Mouse (Mus musculus): ENCODE results near the gene Thsd7b. TPM values are rescaled to one million over a fixed set of nuclear protein-coding genes. Genes with fewer than 3 reads are reported as not detected.
"Not testable (repeated sequence)": the region's sequence is repeated elsewhere in the genome, so short reads cannot be mapped to it uniquely, and the experiment has no call there.

The Thsd7b gene
- polyA plus RNA-seq, 1 experiment from 2014 or later, result 0.82 TPM

GRCm38 (mm10) chr1:129624519-129624918 is 351.4 kb downstream of the Thsd7b start:
- no peak overlapping the region for H3K4me2 ChIP-seq
- H3K27me3 ChIP-seq (replicated peaks; ENCODE audit: control insufficient read depth, insufficient read depth, low read length), result no peaks in the 10 kb centered on the region
- ATAC-seq (replicated peaks; ENCODE audit: low FRiP score), result no peak
- H3K4me3 ChIP-seq (ENCODE audit: low read depth, low read length), result no peak overlapping the region
- H3K4me1 ChIP-seq (replicated peaks; ENCODE audit: control insufficient read depth, insufficient read depth, low read length), result no peaks in the 10 kb centered on the region
- no peak overlapping the region for H3K9ac ChIP-seq (ENCODE audit: low read depth, low read length)
- no peak for DNase-seq (ENCODE audit: low spot score)
- no peak overlapping the region for H3K27ac ChIP-seq (ENCODE audit: low read depth, low read length)
- H3K9me3 ChIP-seq (ENCODE audit: control insufficient read depth, low read length), result no peaks in the 10 kb centered on the region
- no peaks in the 10 kb centered on the region for H3K36me3 ChIP-seq (ENCODE audit: control insufficient read depth, insufficient read depth, low read length)
- WGBS, result 69% methylated on average over 6 of the region's 6 CpGs

- Histone ChIP-seq H3K36me3 (ENCODE audit: control insufficient read depth, insufficient read depth, low read length) (no peaks in the 10 kb centered on the region), H3K9me3 (ENCODE audit: control insufficient read depth, low read length) (no peaks in the 10 kb centered on the region), H3K4me2 (no peak overlapping the region), H3K9ac (ENCODE audit: low read depth, low read length) (no peak overlapping the region), H3K27ac (ENCODE audit: low read depth, low read length) (no peak overlapping the region), H3K4me3 (ENCODE audit: low read depth, low read length) (no peak overlapping the region), H3K27me3 (replicated peaks; ENCODE audit: control insufficient read depth, insufficient read depth, low read length) (no peaks in the 10 kb centered on the region), H3K4me1 (replicated peaks; ENCODE audit: control insufficient read depth, insufficient read depth, low read length) (no peaks in the 10 kb centered on the region)
- no peak for DNase-seq (ENCODE audit: low spot score)
- 78% methylated on average over 4 of the region's 4 CpGs for WGBS
- ATAC-seq (replicated peaks; ENCODE audit: low FRiP score), result no peak
Observed at GRCm38 (mm10) chr1:129635146-129635545, 362.0 kb downstream of the Thsd7b start.

- Histone ChIP-seq H3K27me3 (replicated peaks; ENCODE audit: control insufficient read depth, insufficient read depth, low read length) (no peaks in the 10 kb centered on the region), H3K27ac (ENCODE audit: low read depth, low read length) (no peak overlapping the region), H3K4me1 (replicated peaks; ENCODE audit: control insufficient read depth, insufficient read depth, low read length) (no peaks in the 10 kb centered on the region), H3K4me3 (ENCODE audit: low read depth, low read length) (no peak overlapping the region), H3K9ac (ENCODE audit: low read depth, low read length) (no peak overlapping the region), H3K4me2 (no peak overlapping the region), H3K9me3 (ENCODE audit: control insufficient read depth, low read length) (no peaks in the 10 kb centered on the region), H3K36me3 (ENCODE audit: control insufficient read depth, insufficient read depth, low read length) (no peaks in the 10 kb centered on the region)
- no peak for ATAC-seq (replicated peaks; ENCODE audit: low FRiP score)
- 72% methylated on average over 8 of the region's 8 CpGs for WGBS
- no peak for DNase-seq (ENCODE audit: low spot score)
Observed at GRCm38 (mm10) chr1:129644252-129644861, 371.3 kb downstream of the Thsd7b start.

- not testable (repeated sequence) for H3K9ac ChIP-seq (ENCODE audit: low read depth, low read length); H3K4me3 ChIP-seq (ENCODE audit: low read depth, low read length); ATAC-seq (replicated peaks; ENCODE audit: low FRiP score); H3K9me3 ChIP-seq (ENCODE audit: control insufficient read depth, low read length); H3K36me3 ChIP-seq (ENCODE audit: control insufficient read depth, insufficient read depth, low read length); H3K4me2 ChIP-seq; DNase-seq (ENCODE audit: low spot score); H3K27me3 ChIP-seq (replicated peaks; ENCODE audit: control insufficient read depth, insufficient read depth, low read length); H3K4me1 ChIP-seq (replicated peaks; ENCODE audit: control insufficient read depth, insufficient read depth, low read length); H3K27ac ChIP-seq (ENCODE audit: low read depth, low read length)
- 86% methylated on average over 6 of the region's 6 CpGs for WGBS
Observed at GRCm38 (mm10) chr1:129651448-129651847, 378.3 kb downstream of the Thsd7b start.

DNA sequence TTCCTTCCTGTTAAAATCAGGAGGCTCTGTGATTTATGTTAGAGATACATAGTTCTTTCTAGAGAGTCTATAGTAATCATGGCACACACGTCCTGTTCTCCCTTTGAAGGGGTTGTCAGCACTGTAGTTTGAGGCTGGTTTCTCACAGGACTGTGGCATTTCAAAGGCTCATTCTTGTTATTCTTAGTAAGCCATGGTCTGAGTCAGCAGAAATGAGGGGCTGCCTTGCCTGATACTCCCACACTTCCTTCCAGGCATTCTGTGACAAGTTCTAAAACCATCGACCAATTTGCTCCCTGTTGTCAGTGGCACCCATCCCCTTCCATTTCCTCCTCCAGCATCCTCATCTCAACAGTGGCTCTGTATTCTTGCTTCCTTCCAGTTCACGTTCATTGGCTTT is 384.9 kb downstream of the Thsd7b start:
- no peaks in the 10 kb centered on the region for H3K27me3 ChIP-seq (replicated peaks; ENCODE audit: control insufficient read depth, insufficient read depth, low read length)
- H3K4me1 ChIP-seq (replicated peaks; ENCODE audit: control insufficient read depth, insufficient read depth, low read length), result no peaks in the 10 kb centered on the region
- H3K4me3 ChIP-seq (ENCODE audit: low read depth, low read length), result no peak overlapping the region
- DNase-seq (ENCODE audit: low spot score) (no peak), ATAC-seq (replicated peaks; ENCODE audit: low FRiP score) (peak; percentile 39; the same call in 1 of the 2 replicates)
- H3K4me2 ChIP-seq, result no peak overlapping the region
- no peak overlapping the region for H3K27ac ChIP-seq (ENCODE audit: low read depth, low read length)
- no peak overlapping the region for H3K9ac ChIP-seq (ENCODE audit: low read depth, low read length)
- no peaks in the 10 kb centered on the region for H3K36me3 ChIP-seq (ENCODE audit: control insufficient read depth, insufficient read depth, low read length)
- H3K9me3 ChIP-seq (ENCODE audit: control insufficient read depth, low read length), result no peaks in the 10 kb centered on the region
- 32% methylated on average over 3 of the region's 3 CpGs for WGBS

- WGBS, result 74% methylated on average over 1 of the region's 1 CpGs
- H3K4me3 ChIP-seq (ENCODE audit: low read depth, low read length), result no peak overlapping the region
- H3K27ac ChIP-seq (ENCODE audit: low read depth, low read length), result no peak overlapping the region
- ATAC-seq (replicated peaks; ENCODE audit: low FRiP score) (no peak), DNase-seq (ENCODE audit: low spot score) (no peak)
- no peaks in the 10 kb centered on the region for H3K9me3 ChIP-seq (ENCODE audit: control insufficient read depth, low read length)
- H3K27me3 ChIP-seq (replicated peaks; ENCODE audit: control insufficient read depth, insufficient read depth, low read length), result no peaks in the 10 kb centered on the region
- H3K36me3 ChIP-seq (ENCODE audit: control insufficient read depth, insufficient read depth, low read length), result no peaks in the 10 kb centered on the region
- H3K4me2 ChIP-seq, result no peak overlapping the region
- H3K4me1 ChIP-seq (replicated peaks; ENCODE audit: control insufficient read depth, insufficient read depth, low read length), result no peaks in the 10 kb centered on the region
- no peak overlapping the region for H3K9ac ChIP-seq (ENCODE audit: low read depth, low read length)
Observed at GRCm38 (mm10) chr1:129675878-129676277, 402.8 kb downstream of the Thsd7b start.

GRCm38 (mm10) chr1:129678851-129679250 is 405.7 kb downstream of the Thsd7b start:
- 68% methylated on average over 4 of the region's 4 CpGs for WGBS
- Histone ChIP-seq H3K9ac (ENCODE audit: low read depth, low read length) (no peak overlapping the region), H3K27ac (ENCODE audit: low read depth, low read length) (no peak overlapping the region), H3K36me3 (ENCODE audit: control insufficient read depth, insufficient read depth, low read length) (no peaks in the 10 kb centered on the region), H3K4me2 (no peak overlapping the region), H3K4me1 (replicated peaks; ENCODE audit: control insufficient read depth, insufficient read depth, low read length) (no peaks in the 10 kb centered on the region), H3K27me3 (replicated peaks; ENCODE audit: control insufficient read depth, insufficient read depth, low read length) (no peaks in the 10 kb centered on the region), H3K4me3 (ENCODE audit: low read depth, low read length) (no peak overlapping the region), H3K9me3 (ENCODE audit: control insufficient read depth, low read length) (no peaks in the 10 kb centered on the region)
- DNase-seq (ENCODE audit: low spot score) (no peak), ATAC-seq (replicated peaks; ENCODE audit: low FRiP score) (no peak)

- DNase-seq (ENCODE audit: low spot score) (no peak), ATAC-seq (replicated peaks; ENCODE audit: low FRiP score) (no peak)
- no peaks in the 10 kb centered on the region for H3K36me3 ChIP-seq (ENCODE audit: control insufficient read depth, insufficient read depth, low read length)
- 78% methylated on average over 1 of the region's 1 CpGs for WGBS
- no peak overlapping the region for H3K9ac ChIP-seq (ENCODE audit: low read depth, low read length)
- no peaks in the 10 kb centered on the region for H3K27me3 ChIP-seq (replicated peaks; ENCODE audit: control insufficient read depth, insufficient read depth, low read length)
- H3K4me2 ChIP-seq, result no peak overlapping the region
- H3K4me3 ChIP-seq (ENCODE audit: low read depth, low read length), result no peak overlapping the region
- H3K27ac ChIP-seq (ENCODE audit: low read depth, low read length), result no peak overlapping the region
- no peaks in the 10 kb centered on the region for H3K9me3 ChIP-seq (ENCODE audit: control insufficient read depth, low read length)
- H3K4me1 ChIP-seq (replicated peaks; ENCODE audit: control insufficient read depth, insufficient read depth, low read length), result no peaks in the 10 kb centered on the region
Observed at GRCm38 (mm10) chr1:129705701-129706100, 432.6 kb downstream of the Thsd7b start.

GRCm38 (mm10) chr1:129712706-129713105 is 439.6 kb downstream of the Thsd7b start:
- Histone ChIP-seq H3K4me3 (ENCODE audit: low read depth, low read length) (no peak overlapping the region), H3K36me3 (ENCODE audit: control insufficient read depth, insufficient read depth, low read length) (no peaks in the 10 kb centered on the region), H3K4me1 (replicated peaks; ENCODE audit: control insufficient read depth, insufficient read depth, low read length) (no peaks in the 10 kb centered on the region), H3K9ac (ENCODE audit: low read depth, low read length) (no peak overlapping the region), H3K27ac (ENCODE audit: low read depth, low read length) (no peak overlapping the region), H3K4me2 (no peak overlapping the region), H3K9me3 (ENCODE audit: control insufficient read depth, low read length) (no peaks in the 10 kb centered on the region), H3K27me3 (replicated peaks; ENCODE audit: control insufficient read depth, insufficient read depth, low read length) (no peaks in the 10 kb centered on the region)
- DNase-seq (ENCODE audit: low spot score) (no peak), ATAC-seq (replicated peaks; ENCODE audit: low FRiP score) (no peak)
- 88% methylated on average over 3 of the region's 3 CpGs for WGBS
